Mouse (Mus musculus): ENCODE measurements around the gene Polg2. TPM values are rescaled to one million over a fixed set of nuclear protein-coding genes. Genes with fewer than 3 reads are reported as not detected.
"Not testable (repeated sequence)": the region's sequence is repeated elsewhere in the genome, so short reads cannot be mapped to it uniquely, and the experiment has no call there.

The Polg2 gene
- polyA plus RNA-seq, 1 experiment from 2014 or later: 11.4 TPM

DNA sequence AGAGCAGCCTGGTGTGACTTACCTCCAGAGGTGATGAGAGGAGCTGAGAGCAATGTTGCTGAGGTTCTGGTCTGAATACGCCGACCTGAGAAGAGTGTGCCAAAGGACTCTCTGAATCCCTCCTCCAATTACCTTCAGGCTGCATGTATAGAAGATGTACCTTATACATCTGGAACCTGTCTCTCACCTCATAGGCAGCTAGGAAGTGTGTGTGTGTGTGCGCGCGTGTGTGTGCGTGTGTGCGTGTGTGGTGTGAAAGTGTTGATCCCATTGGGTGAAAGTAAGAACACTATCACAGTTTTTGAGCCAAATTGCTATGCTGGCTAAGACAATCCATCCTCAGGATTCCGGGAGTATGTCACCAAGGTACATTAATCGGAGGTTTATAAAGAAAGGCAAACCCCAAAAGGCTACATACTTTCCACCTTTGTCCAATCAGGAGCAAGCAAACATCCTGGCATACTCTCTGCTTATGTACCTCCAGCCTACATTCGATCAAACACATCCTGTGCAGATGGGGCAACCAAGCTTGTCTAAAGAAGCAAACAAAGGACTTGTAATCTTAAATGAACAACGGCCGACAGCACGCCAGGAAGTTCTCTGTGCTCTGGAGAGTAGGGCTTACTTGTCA, 29.1 kb downstream of the Polg2 start, which contains the start of gene Pecam1:
Gene Pecam1, minus strand, starts transcription at position 508 of the 631 bp plus-strand sequence.
- 91% methylated on average over 13 of the region's 13 CpGs for WGBS
- Histone ChIP-seq H3K27me3 (ENCODE audit: control insufficient read depth, insufficient read depth, low read length) (no peaks in the 10 kb centered on the region), H3K4me3 (ENCODE audit: low read depth, low read length) (no peak within 1 kb of the TSS), H3K9ac (ENCODE audit: low read length) (no peak within 1 kb of the TSS), H3K4me2 (ENCODE audit: low read depth, severe bottlenecking) (no peak within 1 kb of the TSS), H3K4me1 (ENCODE audit: control insufficient read depth, insufficient read depth, low read length) (no peaks in the 10 kb centered on the region), H3K27ac (replicated peaks; ENCODE audit: low read depth, low read length) (no peak within 1 kb of the TSS), H3K36me3 (ENCODE audit: control insufficient read depth, insufficient read depth, low read length) (no peaks in the 10 kb centered on the region), H3K9me3 (ENCODE audit: control insufficient read depth, low read length) (no peaks in the 10 kb centered on the region)
- no peak for DNase-seq (ENCODE audit: low spot score)
- ATAC-seq (ENCODE audit: insufficient number of reproducible peaks, low FRiP score, low TSS enrichment, low read depth): no peak

DNA sequence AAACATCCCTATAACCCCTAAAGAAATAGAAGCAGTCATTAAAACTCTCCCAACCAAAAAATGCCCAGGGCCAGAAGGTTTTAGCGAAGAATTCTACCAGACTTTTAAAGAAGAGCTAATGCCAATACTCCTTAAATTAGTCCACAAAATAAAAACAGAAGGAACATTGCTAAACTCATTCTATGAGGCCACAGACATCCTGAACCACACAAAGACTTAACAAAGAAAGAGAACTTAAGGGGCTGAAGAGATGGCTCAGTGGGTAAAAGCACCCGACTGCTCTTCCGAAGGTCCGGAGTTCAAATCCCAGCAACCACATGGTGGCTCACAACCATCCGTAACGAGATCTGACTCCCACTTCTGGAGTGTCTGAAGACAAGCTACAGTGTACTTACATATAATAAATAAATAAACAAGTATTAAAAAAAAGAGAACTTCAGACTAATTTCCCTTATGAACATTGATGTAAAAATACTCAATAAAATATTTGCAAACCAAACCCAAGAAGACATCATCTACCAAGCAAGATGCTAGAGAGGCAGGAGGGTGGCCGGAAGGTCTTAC, 29.7 kb downstream of the Polg2 start:
- not testable (repeated sequence) for DNase-seq (ENCODE audit: low spot score); H3K4me2 ChIP-seq (ENCODE audit: low read depth, severe bottlenecking); H3K9ac ChIP-seq (ENCODE audit: low read length); H3K9me3 ChIP-seq (ENCODE audit: control insufficient read depth, low read length); H3K4me3 ChIP-seq (ENCODE audit: low read depth, low read length); ATAC-seq (ENCODE audit: insufficient number of reproducible peaks, low FRiP score, low TSS enrichment, low read depth); H3K4me1 ChIP-seq (ENCODE audit: control insufficient read depth, insufficient read depth, low read length); H3K27ac ChIP-seq (replicated peaks; ENCODE audit: low read depth, low read length); H3K36me3 ChIP-seq (ENCODE audit: control insufficient read depth, insufficient read depth, low read length); H3K27me3 ChIP-seq (ENCODE audit: control insufficient read depth, insufficient read depth, low read length)
- 95% methylated on average over 7 of the region's 7 CpGs for WGBS

DNA sequence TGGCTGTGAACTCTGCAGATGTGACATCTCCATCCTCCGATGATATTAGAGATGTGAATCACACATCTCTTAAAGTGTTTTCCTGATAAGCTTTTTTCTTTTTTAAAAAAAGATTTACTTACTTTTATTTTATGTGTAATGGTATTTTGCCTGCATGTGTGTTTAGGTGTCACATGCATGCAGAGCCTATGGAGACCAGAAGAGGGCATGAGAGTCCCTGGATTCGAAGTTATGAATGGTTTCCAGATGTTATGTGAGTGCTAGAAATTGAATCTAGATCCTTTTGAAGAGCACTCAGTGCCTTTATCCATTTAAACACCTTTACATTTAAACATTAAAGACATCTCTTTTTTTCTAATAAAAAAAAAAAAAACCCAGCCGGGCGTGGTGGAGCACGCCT, 34.4 kb downstream of the Polg2 start:
- DNase-seq (ENCODE audit: low spot score): no peak
- Histone ChIP-seq H3K4me3 (ENCODE audit: low read depth, low read length) (no peak overlapping the region), H3K4me1 (ENCODE audit: control insufficient read depth, insufficient read depth, low read length) (no peaks in the 10 kb centered on the region), H3K9me3 (ENCODE audit: control insufficient read depth, low read length) (no peaks in the 10 kb centered on the region), H3K4me2 (ENCODE audit: low read depth, severe bottlenecking) (no peak overlapping the region), H3K27me3 (ENCODE audit: control insufficient read depth, insufficient read depth, low read length) (no peaks in the 10 kb centered on the region), H3K9ac (ENCODE audit: low read length) (no peak overlapping the region), H3K36me3 (ENCODE audit: control insufficient read depth, insufficient read depth, low read length) (no peaks in the 10 kb centered on the region), H3K27ac (replicated peaks; ENCODE audit: low read depth, low read length) (no peak overlapping the region)
- 92% methylated on average over 5 of the region's 5 CpGs for WGBS
- no peak for ATAC-seq (ENCODE audit: insufficient number of reproducible peaks, low FRiP score, low TSS enrichment, low read depth)

DNA sequence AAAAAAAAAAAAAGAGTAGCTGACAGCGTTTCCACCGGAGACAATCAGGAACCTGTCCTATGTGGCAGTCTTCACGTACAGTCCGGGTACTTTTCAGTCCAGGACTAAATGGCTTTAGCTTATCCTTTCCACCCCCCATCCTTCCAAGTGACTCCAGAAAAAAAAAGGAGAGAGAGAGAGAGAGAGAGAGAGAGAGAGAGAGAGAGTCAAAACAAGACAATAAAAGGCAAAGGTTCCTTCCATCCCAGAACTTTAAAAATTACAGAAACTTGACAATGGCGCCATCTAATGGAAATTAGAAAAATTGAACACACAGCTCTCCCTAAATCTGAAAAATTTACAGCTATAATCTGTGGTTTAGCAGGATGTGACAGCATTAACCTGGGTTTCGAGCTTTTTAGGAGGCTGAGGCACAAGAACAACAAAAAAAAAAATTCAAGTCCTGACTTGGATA, 36.9 kb downstream of the Polg2 start:
- Histone ChIP-seq H3K9me3 (ENCODE audit: control insufficient read depth, low read length) (no peaks in the 10 kb centered on the region), H3K9ac (ENCODE audit: low read length) (no peak overlapping the region), H3K27ac (replicated peaks; ENCODE audit: low read depth, low read length) (no peak overlapping the region), H3K4me3 (ENCODE audit: low read depth, low read length) (no peak overlapping the region), H3K36me3 (ENCODE audit: control insufficient read depth, insufficient read depth, low read length) (no peaks in the 10 kb centered on the region), H3K4me1 (ENCODE audit: control insufficient read depth, insufficient read depth, low read length) (no peaks in the 10 kb centered on the region), H3K4me2 (ENCODE audit: low read depth, severe bottlenecking) (no peak overlapping the region), H3K27me3 (ENCODE audit: control insufficient read depth, insufficient read depth, low read length) (no peaks in the 10 kb centered on the region)
- ATAC-seq (ENCODE audit: insufficient number of reproducible peaks, low FRiP score, low TSS enrichment, low read depth): no peak
- WGBS: 56% methylated on average over 6 of the region's 6 CpGs
- DNase-seq (ENCODE audit: low spot score): no peak

DNA sequence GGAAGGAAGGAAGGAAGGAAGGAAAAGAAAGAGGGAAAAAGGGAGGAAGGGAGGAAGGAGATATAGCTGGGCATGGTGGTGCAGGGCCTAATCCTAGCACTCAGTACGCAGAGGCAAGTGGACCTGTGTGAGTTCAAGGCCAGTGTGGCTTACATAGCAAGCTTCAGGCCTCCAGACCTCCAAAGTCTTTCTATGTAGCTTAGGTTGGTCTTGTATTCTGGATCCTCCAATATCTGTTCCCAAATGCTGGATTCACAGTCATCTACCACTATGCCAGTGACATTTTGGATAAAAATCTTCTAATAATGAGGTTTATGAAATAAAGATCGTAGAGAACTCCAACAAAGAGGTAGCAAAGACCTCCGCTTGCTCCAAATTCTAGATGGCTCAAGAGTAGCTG, 37.5 kb downstream of the Polg2 start:
- no peak for ATAC-seq (ENCODE audit: insufficient number of reproducible peaks, low FRiP score, low TSS enrichment, low read depth)
- DNase-seq (ENCODE audit: low spot score): no peak

DNA sequence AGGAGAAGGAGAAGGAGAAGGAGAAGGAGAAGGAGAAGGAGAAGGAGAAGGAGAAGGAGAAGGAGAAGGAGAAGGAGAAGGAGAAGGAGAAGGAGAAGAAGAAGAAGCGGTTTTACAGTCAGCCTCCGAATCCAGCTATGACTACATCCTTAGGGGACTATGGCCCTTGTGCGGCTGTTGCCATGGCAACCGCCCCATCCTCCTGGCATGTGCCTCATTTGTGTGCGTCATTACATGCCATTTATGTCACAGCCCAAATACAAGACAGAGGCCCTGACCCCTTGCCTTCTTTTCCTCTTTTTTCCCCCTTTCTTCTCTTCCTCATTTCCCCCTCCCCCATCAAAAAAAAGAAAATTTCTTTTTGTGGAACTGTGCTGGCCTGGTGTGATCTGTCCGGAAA, 38.1 kb downstream of the Polg2 start:
- no peaks in the 10 kb centered on the region for H3K27me3 ChIP-seq (ENCODE audit: control insufficient read depth, insufficient read depth, low read length)
- 72% methylated on average over 6 of the region's 6 CpGs for WGBS

More for the DNA sequence above, 37.5 kb downstream of the Polg2 start:
- Histone ChIP-seq H3K27me3 (ENCODE audit: control insufficient read depth, insufficient read depth, low read length) (no peaks in the 10 kb centered on the region), H3K4me1 (ENCODE audit: control insufficient read depth, insufficient read depth, low read length) (0 out of 2 replicates have a peak, but pooled peaks cover 3% of the 10 kb centered on the region), H3K9ac (ENCODE audit: low read length) (no peak overlapping the region), H3K4me2 (ENCODE audit: low read depth, severe bottlenecking) (no peak overlapping the region), H3K27ac (replicated peaks; ENCODE audit: low read depth, low read length) (no peak overlapping the region), H3K36me3 (ENCODE audit: control insufficient read depth, insufficient read depth, low read length) (no peaks in the 10 kb centered on the region), H3K4me3 (ENCODE audit: low read depth, low read length) (no peak overlapping the region), H3K9me3 (ENCODE audit: control insufficient read depth, low read length) (no peaks in the 10 kb centered on the region)
- WGBS: 97% methylated on average over 3 of the region's 3 CpGs

DNA sequence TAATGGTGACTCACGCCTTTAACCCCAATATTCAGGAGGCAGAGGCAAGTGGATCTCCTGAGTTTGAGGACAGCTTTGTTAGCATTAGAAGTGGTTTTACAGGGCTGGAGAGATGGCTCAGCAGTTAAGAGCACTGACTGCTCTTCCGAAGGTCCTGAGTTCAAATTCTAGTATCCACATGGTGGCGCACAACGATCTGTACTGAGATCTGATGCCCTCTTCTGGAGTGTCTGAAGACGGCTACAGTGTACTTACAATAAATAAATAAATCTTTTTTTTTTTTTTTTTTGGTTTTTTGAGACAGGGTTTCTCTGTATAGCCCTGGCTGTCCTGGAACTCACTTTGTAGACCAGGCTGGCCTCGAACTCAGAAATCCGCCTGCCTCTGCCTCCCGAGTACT, 38.6 kb downstream of the Polg2 start:
- not testable (repeated sequence) for H3K36me3 ChIP-seq (ENCODE audit: control insufficient read depth, insufficient read depth, low read length); H3K9ac ChIP-seq (ENCODE audit: low read length); DNase-seq (ENCODE audit: low spot score); ATAC-seq (ENCODE audit: insufficient number of reproducible peaks, low FRiP score, low TSS enrichment, low read depth); H3K9me3 ChIP-seq (ENCODE audit: control insufficient read depth, low read length); H3K4me3 ChIP-seq (ENCODE audit: low read depth, low read length); H3K27ac ChIP-seq (replicated peaks; ENCODE audit: low read depth, low read length); H3K27me3 ChIP-seq (ENCODE audit: control insufficient read depth, insufficient read depth, low read length); H3K4me1 ChIP-seq (ENCODE audit: control insufficient read depth, insufficient read depth, low read length); H3K4me2 ChIP-seq (ENCODE audit: low read depth, severe bottlenecking)
- WGBS: 90% methylated on average over 5 of the region's 8 CpGs

More for the DNA sequence above, 38.1 kb downstream of the Polg2 start:
- DNase-seq (ENCODE audit: low spot score) (no peak), ATAC-seq (ENCODE audit: insufficient number of reproducible peaks, low FRiP score, low TSS enrichment, low read depth) (no peak)
- Histone ChIP-seq H3K9me3 (ENCODE audit: control insufficient read depth, low read length) (no peaks in the 10 kb centered on the region), H3K4me3 (ENCODE audit: low read depth, low read length) (no peak overlapping the region), H3K36me3 (ENCODE audit: control insufficient read depth, insufficient read depth, low read length) (no peaks in the 10 kb centered on the region), H3K27ac (replicated peaks; ENCODE audit: low read depth, low read length) (no peak overlapping the region), H3K4me1 (ENCODE audit: control insufficient read depth, insufficient read depth, low read length) (0 out of 2 replicates have a peak, but pooled peaks cover 3% of the 10 kb centered on the region), H3K4me2 (ENCODE audit: low read depth, severe bottlenecking) (no peak overlapping the region), H3K9ac (ENCODE audit: low read length) (no peak overlapping the region)

DNA sequence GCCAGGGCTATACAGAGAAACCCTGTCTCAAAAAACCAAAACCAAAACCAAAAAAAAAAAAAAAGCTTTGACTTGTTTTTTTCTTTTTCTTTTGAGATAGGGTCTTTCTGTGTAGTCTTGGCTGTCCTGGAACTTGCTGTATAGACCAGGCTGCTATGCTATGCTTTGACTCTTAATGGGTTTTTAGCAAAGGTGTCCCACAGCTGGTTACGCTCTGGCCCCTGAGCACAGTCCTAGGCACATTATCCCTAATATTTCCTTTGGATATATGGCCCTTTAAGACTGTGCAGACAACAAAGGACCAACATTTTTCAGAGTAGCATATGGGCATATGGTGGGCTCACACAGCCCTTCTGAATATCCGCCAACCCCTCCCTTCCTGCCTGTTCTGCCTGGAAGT, 40.2 kb downstream of the Polg2 start:
- DNase-seq (ENCODE audit: low spot score) (no peak), ATAC-seq (ENCODE audit: insufficient number of reproducible peaks, low FRiP score, low TSS enrichment, low read depth) (no peak)
- no peak overlapping the region for H3K27ac ChIP-seq (replicated peaks; ENCODE audit: low read depth, low read length)
- no peak overlapping the region for H3K4me2 ChIP-seq (ENCODE audit: low read depth, severe bottlenecking)
- H3K27me3 ChIP-seq (ENCODE audit: control insufficient read depth, insufficient read depth, low read length): no peaks in the 10 kb centered on the region
- H3K9me3 ChIP-seq (ENCODE audit: control insufficient read depth, low read length): no peaks in the 10 kb centered on the region
- H3K9ac ChIP-seq (ENCODE audit: low read length): no peak overlapping the region
- no peaks in the 10 kb centered on the region for H3K36me3 ChIP-seq (ENCODE audit: control insufficient read depth, insufficient read depth, low read length)
- H3K4me1 ChIP-seq (ENCODE audit: control insufficient read depth, insufficient read depth, low read length): 0 out of 2 replicates have a peak, but pooled peaks cover 3% of the 10 kb centered on the region
- 96% methylated on average over 2 of the region's 2 CpGs for WGBS
- H3K4me3 ChIP-seq (ENCODE audit: low read depth, low read length): no peak overlapping the region

All from limb, embryonic 11.5 days (tissue).